Mouse (Mus musculus) embryonic stem cell, embryonic (primary cell): ENCODE data around the gene Mcf2l.

Experiments
- CTCF ChIA-PET, 4 experiments: fragments of 300-600 bp in 2 of 4; fragments of 350-600 bp in 2 of 4; sonication (Branson Sonifier 250); formaldehyde crosslinking; loops; one replicate each; lab custom pipeline; 2022; ENCODE audit warnings: inconsistent platforms in 2 of 4; lab: Charles Lee
- POLR2A ChIA-PET, 4 experiments: fragments of 300-600 bp in 2 of 4; fragments of 350-600 bp in 2 of 4; sonication (Branson Sonifier 250); formaldehyde crosslinking; loops; one replicate each; lab custom pipeline; 2022; ENCODE audit warnings: antibody characterized with exemption in 4 of 4, inconsistent platforms in 1 of 4; lab: Charles Lee

The Mcf2l gene

DNA sequence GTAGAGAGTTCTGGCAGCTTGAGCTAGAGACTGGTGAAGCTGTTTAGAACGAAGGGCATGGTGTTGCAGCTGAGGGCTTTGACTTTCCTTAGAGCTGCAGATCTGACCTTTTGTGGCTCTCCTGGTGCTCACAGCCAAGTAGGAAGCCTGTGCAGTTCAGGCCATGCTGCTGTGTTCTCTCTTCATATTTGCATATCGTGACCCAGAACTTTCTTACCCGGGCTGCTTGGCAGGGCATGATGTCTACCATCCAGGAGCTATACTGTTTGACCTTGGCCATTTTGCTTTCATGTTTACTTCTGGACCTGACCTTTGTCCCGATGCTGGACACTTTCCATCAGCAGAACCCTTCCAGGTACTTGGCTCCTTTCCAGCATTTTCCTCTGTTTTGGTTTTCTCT lies 44.2 kb downstream of the Mcf2l start:
- POLR2A ChIA-PET = interaction anchor here in 2 of 4 experiments (0.6 to 1.8 kb wide), 6 partner anchors 8 to 31 kb away, joined by 3 to 8 read pairs (median 3); no protein-coding TSS in a partner anchor
- CTCF ChIA-PET = interaction anchor here in 1 of 4 experiments (0.7 kb wide), 1 partner anchor 174 kb away, joined by 4 read pairs; no protein-coding TSS in a partner anchor

DNA sequence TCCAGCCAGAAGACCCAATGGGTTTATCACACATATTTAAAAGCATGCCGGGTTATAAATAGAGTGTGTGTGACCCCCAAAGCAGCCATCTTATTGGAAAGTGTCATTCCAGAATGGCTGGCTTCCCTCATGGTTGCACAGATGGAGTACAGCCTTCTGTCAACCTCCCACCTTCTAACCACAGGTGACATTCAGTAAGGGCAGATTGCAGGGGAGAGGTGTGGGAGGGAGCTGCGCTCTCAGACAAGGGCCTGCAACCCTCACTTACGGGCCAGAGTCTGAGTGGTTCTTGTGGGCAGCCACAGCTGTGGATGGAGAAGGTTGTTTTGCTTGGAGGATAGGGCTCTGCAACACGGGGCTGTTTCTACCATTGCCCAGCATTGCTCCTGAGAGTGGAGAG lies 47.0 kb downstream of the Mcf2l start:
- ChIA-PET CTCF (interaction anchor here in 1 of 4 experiments (1.6 kb wide), 1 partner anchor 10 kb away, joined by 3 read pairs; no protein-coding TSS in a partner anchor), POLR2A (interaction anchor here in 3 of 4 experiments (0.6 to 2.2 kb wide), 7 partner anchors 10 to 266 kb away, joined by 3 to 7 read pairs (median 5); no protein-coding TSS in a partner anchor)

DNA sequence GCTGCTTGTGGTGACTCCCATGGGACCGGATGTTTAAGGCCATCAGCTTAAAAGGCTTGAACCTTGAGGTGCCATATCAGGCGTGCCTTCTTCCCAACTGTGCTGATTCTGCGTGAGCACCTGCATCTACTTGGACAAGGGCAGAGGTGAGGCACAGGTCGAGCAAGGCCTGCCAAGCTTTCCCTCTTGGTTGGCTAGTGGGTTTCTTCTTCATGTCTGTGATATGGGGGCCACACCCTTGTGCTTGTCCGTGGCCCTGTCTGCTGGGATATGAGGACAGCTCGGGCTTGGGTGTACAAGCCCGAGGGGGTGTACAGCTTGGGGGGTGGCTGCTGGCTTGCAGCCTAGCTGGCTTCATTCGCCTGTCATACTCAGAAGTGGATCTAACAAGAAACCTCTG lies 51.4 kb downstream of the Mcf2l start:
- ChIA-PET POLR2A (interaction anchor here in 2 of 4 experiments (1.4 to 2.0 kb wide), 4 partner anchors 10 to 54 kb away, joined by 3 to 7 read pairs (median 5); no protein-coding TSS in a partner anchor), CTCF (interaction anchor here in 2 of 4 experiments (1.0 to 5.4 kb wide), 3 partner anchors 12 to 30 kb away, joined by 3 to 44 read pairs (median 3); no protein-coding TSS in a partner anchor)

DNA sequence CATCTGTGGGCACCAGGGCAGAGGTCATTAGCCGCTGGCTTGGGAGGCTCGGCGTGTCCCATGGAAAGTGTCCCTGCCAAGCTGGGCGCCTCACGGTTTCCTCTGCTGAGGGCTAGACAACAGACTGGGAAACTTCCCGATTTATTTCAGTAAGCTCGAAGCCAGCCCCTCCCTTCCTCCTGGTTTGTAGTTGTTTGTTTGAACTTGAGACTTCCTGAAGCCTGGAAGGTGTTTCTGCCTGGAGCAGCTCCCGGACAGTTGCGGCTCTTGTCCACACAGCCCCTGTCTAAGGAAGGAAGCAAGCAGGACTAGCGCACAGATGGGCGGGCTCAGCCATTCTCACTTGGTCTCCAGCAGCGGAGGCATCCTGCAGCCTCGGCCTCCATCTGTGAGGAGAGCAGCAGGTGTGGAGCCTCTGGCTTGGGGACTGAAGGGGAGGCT lies 52.4 kb downstream of the Mcf2l start:
- POLR2A ChIA-PET = interaction anchor here in 3 of 4 experiments (0.7 to 2.6 kb wide), 11 partner anchors 9 to 55 kb away, joined by 3 to 14 read pairs (median 3); no protein-coding TSS in a partner anchor
- CTCF ChIA-PET = interaction anchor here in 2 of 4 experiments (1.0 to 5.4 kb wide), 4 partner anchors 13 to 31 kb away, joined by 3 to 44 read pairs (median 3); no protein-coding TSS in a partner anchor

DNA sequence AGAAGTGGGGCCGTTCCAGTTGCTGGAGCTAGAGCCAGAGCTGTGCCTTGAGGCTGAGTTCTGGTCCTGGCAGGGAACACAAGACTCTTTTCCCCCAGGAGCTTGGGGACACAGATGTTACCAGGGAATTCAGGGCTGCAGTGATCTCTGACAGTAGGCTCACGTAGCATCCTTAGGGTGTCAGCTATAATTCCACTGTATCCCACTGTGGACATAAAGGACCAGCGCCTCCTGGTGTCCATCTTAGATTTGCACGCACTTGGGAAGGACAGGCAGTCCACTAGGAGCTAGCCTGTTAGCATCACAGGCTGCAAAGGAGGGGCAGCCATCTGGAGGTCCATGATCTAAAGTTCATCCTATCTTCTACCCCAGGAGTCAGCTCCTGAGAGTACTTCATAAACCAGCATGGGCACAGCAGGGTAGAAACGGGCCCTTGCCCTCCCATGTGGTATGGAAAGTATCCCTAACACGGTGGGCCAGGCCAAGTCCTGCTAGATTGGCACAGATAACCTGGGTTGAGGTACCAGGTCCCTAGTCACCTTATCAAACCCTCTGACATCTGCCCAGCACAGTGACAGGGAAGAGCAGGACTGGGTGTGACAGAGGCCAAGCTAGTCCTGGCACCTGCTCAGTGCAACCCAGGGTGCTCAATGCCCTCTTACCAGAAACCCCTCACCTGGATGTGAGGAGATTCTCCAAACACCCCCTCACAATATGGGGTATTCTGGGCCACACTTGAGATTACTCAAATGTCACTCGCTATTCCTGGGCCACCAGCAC lies 53.8 kb downstream of the Mcf2l start:
- POLR2A ChIA-PET = interaction anchor here (0.5 to 3.9 kb wide), 18 partner anchors 9 to 245 kb away, joined by 3 to 19 read pairs (median 4); partner anchors contain the start of genes Lamp1 (in 1 of the 4) and Mcf2l (in 1 of the 4)
- CTCF ChIA-PET = interaction anchor here (0.5 to 5.4 kb wide), 37 partner anchors 12 to 1789 kb away, joined by 3 to 44 read pairs (median 4); partner anchors contain the start of genes Adprhl1 (in 1 of the 4) and Mcf2l (in 1 of the 4)

DNA sequence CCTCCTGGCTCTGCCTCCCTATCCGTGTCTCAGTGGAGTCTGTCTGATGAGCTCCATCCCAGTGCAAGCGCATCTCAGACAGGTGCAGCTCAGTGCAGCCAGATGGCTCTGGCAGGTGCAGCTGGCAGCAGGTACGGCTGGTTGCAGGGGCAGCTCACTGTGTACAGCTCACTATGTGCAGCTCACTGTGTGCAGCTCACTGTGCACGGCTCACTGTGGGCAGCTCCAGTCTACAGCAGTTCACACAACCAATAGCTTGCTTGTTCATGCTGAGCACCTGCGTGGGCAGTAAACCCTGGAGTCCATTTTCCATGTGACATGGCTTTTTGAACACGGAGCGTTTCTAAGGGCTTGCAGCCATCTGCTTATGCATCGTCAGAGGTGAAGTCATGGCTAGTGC lies 54.4 kb downstream of the Mcf2l start:
- ChIA-PET CTCF (interaction anchor here (0.9 to 5.4 kb wide), 18 partner anchors 11 to 378 kb away, joined by 3 to 44 read pairs (median 6); partner anchors contain the start of genes Adprhl1 (in 1 of the 4) and Mcf2l (in 1 of the 4)), POLR2A (interaction anchor here in 3 of 4 experiments (0.5 to 3.9 kb wide), 19 partner anchors 8 to 858 kb away, joined by 3 to 19 read pairs (median 4); partner anchors contain the start of genes Lamp1 (in 1 of the 3), Mcf2l (in 1 of the 3) and Upf3a (in 1 of the 3))

DNA sequence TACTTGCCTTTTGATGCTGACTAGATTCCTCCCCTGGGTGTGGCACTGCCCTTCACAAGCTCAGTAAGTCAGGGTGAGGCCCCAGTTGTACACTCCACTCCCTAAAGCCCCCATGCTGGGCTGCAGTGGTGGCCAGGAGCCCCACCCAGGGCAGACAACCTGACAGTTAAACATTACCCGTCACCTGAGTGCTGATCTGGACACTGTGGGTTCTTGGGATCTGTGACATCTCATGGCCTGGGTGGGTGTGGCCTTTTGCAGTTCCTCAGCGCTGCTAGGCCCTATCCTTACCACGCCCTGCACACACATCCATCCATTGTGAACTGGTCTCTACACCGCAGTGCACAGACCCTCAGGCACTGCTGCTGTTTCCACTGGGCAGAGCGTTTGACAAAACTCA lies 55.3 kb downstream of the Mcf2l start:
- ChIA-PET POLR2A (interaction anchor here in 3 of 4 experiments (0.5 to 3.9 kb wide), 18 partner anchors 8 to 1086 kb away, joined by 3 to 19 read pairs (median 3); partner anchors contain the start of gene Mcf2l (in 2 of the 3)), CTCF (interaction anchor here in 3 of 4 experiments (0.5 to 5.4 kb wide), 7 partner anchors 27 to 982 kb away, joined by 3 to 44 read pairs (median 5); no protein-coding TSS in a partner anchor)

DNA sequence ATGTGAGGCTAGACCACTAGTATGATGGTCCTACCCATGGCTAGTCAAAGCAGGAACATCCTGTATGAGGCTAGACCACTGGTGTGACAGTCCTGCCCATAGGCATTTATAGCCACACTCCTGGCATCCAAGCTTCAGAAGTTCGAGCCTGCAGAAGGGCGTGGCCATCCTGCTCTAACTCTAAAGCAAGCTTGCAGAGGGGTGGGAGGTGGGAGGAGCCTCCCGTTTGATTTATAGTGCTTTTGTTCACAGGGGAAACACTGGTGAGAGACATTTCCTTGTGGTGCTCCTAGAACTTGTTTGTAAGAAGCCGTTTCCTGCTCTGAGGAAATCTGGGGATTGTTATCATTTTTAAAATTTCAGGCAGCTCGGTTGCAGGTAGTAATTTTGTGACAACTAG lies 56.7 kb downstream of the Mcf2l start:
- ChIA-PET CTCF (interaction anchor here in 2 of 4 experiments (0.7 to 2.3 kb wide), 2 partner anchors 11 to 34 kb away, joined by 3 to 6 read pairs; no protein-coding TSS in a partner anchor), POLR2A (interaction anchor here (0.6 to 3.9 kb wide), 17 partner anchors 9 to 317 kb away, joined by 3 to 19 read pairs (median 3); partner anchors contain the start of gene Tubgcp3 (in 1 of the 4))

DNA sequence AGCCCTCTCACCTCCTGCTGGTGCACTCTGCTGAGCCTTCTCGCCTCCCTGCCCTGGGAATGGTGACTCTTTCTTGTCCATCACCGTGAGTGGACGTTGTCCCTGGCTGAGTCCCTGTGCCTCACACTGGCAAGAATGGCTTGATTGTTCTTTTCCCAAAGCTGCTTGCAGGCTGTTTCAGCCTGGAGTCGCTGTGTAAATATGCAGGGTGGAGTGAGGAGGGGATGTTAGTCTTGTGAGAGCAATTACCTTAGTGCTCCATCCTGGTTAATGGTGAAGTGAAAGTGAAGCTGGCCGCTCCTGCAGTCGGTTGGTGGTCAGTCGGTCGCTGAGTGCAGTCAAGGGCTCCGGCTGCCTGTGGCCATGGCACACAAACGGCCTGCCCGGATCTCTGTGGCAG lies 57.8 kb downstream of the Mcf2l start:
- CTCF ChIA-PET = interaction anchor here in 1 of 4 experiments (1.7 kb wide), 1 partner anchor 35 kb away, joined by 4 read pairs; no protein-coding TSS in a partner anchor

DNA sequence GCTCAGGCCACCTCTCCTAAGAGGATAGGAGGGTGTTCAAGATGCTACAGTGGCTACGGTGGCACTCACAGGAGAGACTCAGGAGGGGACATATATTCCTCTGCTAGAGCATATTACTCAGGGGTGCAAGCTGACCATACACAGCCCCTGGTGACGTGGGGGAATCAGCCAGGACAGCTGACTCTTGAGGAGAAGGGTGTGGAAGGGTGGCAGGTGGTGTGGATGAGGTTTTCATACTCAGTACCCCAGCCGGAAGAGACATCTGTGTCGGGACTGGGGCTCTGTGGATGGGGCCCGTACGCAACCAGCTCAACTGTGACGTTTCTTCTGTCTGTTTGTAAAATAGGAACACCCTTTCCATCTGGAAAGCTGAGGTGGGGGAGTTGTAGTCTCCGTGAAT lies 58.9 kb downstream of the Mcf2l start:
- POLR2A ChIA-PET = interaction anchor here in 2 of 4 experiments (0.6 to 2.7 kb wide), 4 partner anchors 11 to 177 kb away, joined by 3 to 9 read pairs (median 4); no protein-coding TSS in a partner anchor
- CTCF ChIA-PET = interaction anchor here in 1 of 4 experiments (1.7 kb wide), 1 partner anchor 36 kb away, joined by 4 read pairs; no protein-coding TSS in a partner anchor

More for the DNA sequence above, 57.8 kb downstream of the Mcf2l start:
- POLR2A ChIA-PET = interaction anchor here in 3 of 4 experiments (0.6 to 3.9 kb wide), 6 partner anchors 11 to 1665 kb away, joined by 3 to 19 read pairs (median 3); partner anchors contain the start of gene Tubgcp3 (in 1 of the 3)

DNA sequence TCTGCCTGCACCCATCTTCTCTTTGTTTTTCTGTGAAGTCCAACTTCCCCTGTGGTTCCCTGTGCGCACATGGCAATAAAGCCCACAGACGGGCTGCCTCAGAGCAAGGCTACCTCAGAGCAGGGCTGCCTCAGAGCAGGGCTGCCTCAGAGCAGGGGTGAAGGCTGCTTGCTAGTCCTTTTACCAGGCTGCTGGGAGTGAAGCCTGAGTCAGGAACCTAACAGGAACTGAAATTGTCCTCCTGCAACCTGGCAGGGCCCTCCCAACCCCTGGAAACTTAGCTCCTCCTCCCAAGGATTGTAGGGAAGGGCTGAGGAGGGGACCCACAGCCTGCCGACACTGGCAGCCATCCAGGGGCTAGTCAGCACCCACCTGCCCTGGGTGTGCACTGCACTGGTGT lies 60.2 kb downstream of the Mcf2l start:
- CTCF ChIA-PET = interaction anchor here in 1 of 4 experiments (1.4 kb wide), 1 partner anchor 37 kb away, joined by 4 read pairs; no protein-coding TSS in a partner anchor
- POLR2A ChIA-PET = interaction anchor here in 2 of 4 experiments (0.8 to 2.7 kb wide), 4 partner anchors 12 to 58 kb away, joined by 3 to 9 read pairs (median 4); no protein-coding TSS in a partner anchor

DNA sequence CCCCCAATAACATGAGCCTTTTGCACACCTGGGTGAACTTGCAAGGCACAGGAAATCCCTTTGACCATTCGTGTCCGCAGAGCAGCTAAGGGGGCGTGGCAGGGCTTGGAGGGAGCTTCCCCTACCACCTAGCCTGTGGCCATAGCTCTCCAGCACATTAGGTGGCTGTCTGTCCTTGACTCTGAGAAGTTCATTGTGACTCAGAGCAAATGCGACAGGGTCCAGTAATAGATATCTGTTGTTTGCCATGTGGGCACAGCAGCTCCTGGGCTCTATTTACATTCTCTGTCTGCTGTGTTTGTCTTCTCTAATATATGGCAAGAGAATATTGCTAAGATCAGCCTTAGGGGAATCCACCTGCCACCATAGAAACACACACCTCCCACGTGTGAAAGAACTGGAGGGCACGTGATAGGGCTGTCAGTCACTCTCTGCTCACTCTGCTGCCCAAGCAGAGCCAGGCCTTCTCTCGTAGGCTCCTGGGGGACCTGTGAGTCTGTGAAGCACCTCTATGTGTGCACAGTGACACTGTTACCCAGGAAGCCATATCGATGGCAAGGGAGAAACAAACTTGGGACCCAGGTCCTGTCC lies 60.9 kb downstream of the Mcf2l start:
- POLR2A ChIA-PET = interaction anchor here in 3 of 4 experiments (0.8 to 2.7 kb wide), 3 partner anchors 12 to 25 kb away, joined by 3 to 9 read pairs (median 9); no protein-coding TSS in a partner anchor
- CTCF ChIA-PET = interaction anchor here in 1 of 4 experiments (1.4 kb wide), 1 partner anchor 38 kb away, joined by 4 read pairs; no protein-coding TSS in a partner anchor

DNA sequence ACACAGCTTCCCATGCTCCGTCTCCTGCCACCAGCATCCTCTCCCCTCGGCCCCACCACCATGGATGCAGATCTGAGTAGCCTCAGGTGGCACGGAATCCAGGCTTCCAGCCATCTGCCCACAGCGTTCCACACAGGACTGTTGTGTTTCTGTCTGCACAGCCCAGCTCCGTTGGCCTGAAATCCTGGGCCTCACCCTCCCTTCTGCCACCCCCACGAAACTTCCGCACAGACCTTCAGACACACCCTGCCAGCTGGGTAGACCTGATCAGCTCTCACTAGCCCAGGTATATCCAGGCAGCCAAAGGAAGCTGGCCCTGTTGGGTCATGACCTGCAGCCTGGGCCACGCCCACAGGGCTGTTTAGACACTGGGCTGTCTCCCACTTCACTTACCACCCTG lies 66.9 kb downstream of the Mcf2l start:
- POLR2A ChIA-PET = interaction anchor here in 3 of 4 experiments (0.5 to 1.8 kb wide), 5 partner anchors 10 to 521 kb away, joined by 3 to 6 read pairs (median 3); no protein-coding TSS in a partner anchor
- CTCF ChIA-PET = interaction anchor here in 3 of 4 experiments (0.5 to 1.3 kb wide), 3 partner anchors 9 to 191 kb away, joined by 3 read pairs; no protein-coding TSS in a partner anchor

DNA sequence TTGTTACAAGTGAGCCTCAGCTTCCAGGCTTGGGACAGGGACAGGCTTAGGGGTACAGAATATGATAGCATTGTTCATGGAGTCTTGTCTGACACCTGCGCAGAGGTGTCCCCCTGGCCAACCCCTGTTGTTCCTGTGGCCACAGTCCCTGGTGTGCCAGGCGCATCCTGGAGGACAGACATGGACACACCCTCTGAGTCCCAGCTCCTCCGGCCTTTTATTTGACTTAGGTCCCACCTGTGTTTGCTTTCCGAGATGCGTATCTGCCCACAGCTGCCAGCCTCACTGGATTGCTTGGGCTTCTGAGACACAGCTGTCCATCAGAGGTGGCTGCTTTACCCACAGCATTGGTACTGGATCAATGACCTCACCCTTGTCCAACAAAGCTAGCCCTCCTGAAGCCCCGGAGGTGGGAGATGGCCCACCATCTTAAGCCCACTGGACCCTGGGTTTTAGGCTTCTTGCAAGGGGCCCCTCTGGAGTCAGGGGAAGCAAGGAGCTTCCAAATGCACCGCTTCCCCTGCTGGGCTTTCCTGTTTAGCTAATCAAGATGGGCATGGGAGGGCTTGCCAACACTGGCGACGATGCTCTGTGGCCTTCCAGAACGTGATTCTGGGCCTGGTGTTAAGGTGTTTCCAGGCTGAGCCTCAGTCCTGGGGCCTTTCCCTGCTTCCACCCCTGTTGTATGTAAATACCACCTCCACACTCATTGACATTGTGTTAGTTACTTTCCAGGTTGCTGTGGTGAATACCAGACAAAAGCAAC lies 67.7 kb downstream of the Mcf2l start:
- POLR2A ChIA-PET = interaction anchor here in 3 of 4 experiments (0.5 to 2.3 kb wide), 8 partner anchors 11 to 522 kb away, joined by 3 to 7 read pairs (median 4); partner anchors contain the start of gene Mcf2l (in 1 of the 3)

DNA sequence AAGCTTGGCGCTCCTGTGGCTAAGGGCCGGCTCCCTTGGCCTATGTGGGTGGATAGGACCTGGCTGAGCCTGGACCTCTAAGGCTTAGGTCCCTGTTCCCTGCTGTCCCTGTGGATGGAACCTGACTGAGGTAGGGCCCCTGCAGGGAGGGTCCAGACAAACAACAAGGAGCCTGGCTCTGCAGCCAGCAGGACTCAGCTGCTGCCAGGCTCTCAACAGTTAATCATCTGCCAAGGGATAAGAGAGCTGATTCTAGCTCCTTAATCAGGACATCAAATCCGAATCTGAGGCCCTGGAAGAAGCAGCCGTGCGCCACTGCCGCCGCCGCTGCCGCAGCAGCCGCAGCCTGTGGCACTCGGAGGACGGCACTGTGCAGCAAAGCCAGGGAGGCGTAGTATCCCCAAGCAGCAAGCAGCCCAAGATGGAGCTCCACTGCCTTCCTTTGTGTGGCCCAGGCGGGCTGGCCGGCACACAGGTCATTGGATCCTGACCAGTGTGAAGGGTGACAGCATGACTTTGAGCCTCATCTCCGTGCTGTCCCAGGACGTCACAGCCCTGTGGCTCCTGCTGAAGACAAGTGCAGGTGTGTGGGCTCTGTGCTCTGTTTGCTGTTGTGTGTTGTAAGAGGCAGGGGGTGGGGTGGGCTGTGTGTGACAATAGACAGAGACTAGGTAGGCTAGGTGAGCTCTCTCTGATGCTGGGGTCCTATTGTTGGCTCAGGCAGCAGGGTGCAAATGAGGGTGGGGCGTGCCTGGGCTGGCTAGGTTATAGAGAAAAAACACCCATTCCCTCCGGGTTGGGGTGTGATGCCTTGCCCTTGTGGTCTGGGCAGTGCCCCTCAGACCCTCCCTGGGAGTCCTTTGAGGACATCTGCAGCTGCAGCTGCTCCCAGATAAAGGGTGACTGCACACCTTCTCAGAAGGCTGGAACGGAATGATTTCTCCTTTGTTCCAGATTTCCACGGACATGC lies 74.3 kb downstream of the Mcf2l start:
- CTCF ChIA-PET = interaction anchor here in 3 of 4 experiments (1.2 to 2.5 kb wide), 6 partner anchors 21 to 345 kb away, joined by 3 to 7 read pairs (median 4); no protein-coding TSS in a partner anchor
- POLR2A ChIA-PET = interaction anchor here (0.6 to 3.8 kb wide), 21 partner anchors 10 to 153 kb away, joined by 3 to 19 read pairs (median 3); partner anchors contain the start of gene Mcf2l (in 1 of the 4)

More for the DNA sequence above, 67.7 kb downstream of the Mcf2l start:
- CTCF ChIA-PET = interaction anchor here (0.5 to 1.3 kb wide), 5 partner anchors 8 to 1021 kb away, joined by 3 to 4 read pairs (median 3); no protein-coding TSS in a partner anchor
